Mouse (Mus musculus) heart, adult 10 weeks (tissue): Measurements from ENCODE around the gene Fbxo7. TPM values are rescaled to one million over a fixed set of nuclear protein-coding genes. Genes with fewer than 3 reads are reported as not detected.

Experiments
- polyA plus RNA-seq: library from polyadenylated mRNA; stranded (reverse); fragments of 350-450 nt; fragmentation: Illumina TruSeq; extraction: RNeasy Lipid Tissue Mini Kit (QIAGEN cat#74804); gene quantifications from one replicate; pipeline ENCODE4 v1.2.3, GENCODE M21; 2014; ENCODE audit warnings: low read depth, low replicate concordance

The Fbxo7 gene
- polyA plus RNA-seq, result 16.5 TPM

DNA sequence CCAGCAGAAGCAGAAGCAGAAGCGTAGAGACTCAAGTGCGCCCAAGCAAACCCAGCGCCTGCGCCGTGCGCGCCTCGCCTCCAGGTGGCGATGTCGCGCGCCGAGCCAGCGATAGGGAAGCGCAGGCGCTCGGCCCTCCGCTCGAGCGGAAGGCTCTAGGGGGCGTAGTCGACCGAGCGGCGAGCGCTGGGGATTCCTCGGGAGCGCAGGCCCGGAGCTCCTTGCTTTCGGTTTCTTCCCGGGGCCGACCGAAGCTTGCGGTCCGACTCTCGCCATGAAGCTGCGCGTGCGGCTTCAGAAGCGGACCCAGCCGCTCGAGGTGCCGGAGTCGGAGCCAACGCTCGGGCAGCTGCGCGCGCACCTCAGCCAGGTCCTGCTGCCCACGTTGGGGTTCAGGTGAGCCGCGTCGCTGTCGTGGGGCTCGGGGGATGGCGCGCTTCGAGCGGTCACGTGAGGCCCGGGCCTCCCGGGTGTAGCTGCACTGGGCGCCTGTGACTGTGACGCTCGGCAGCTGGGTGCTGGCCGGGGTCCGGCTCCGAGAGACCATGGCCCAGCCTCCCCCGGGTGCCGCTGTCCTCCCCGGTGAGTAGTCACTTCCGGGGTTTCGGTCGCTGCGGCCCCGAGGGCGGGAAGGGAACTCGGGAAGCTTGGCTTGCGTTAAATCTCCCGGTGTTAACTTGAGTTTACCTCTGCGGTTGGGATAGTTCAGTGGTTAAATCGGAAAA lies at the start of gene Fbxo7:
Gene Fbxo7, plus strand, starts transcription at position 224 of the 725 bp plus-strand sequence.

DNA sequence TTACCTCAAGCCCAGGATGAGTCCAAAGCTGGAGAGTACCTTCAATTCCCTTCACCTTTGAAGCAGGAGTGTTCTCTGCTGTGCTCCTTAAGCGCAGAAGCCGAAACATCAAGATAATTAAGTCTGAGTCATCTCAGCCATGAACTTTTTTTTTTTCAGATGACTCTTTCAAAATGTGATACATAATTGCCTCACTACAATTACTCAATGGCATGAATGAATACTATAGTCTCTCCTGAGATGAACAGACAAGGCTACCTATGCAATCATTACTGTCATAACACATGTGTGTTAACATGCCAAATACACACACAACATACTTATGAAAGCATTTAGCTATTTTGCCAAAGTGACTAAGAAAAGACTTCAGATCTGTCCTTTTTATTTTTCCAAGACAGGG lies 10.0 kb upstream of the Fbxo7 start, which contains the start of gene Bpifc:
Gene Bpifc, minus strand, starts transcription at position 115 of the 400 bp plus-strand sequence.

Other genes with a start within 250 kb of the Fbxo7 start
- gene Pwp1, start 192.5 kb upstream of the Fbxo7 start, polyA plus RNA-seq, result 18.6 TPM
- 11.2 TPM for gene Prdm4, start 104.8 kb upstream of the Fbxo7 start, polyA plus RNA-seq
- not detected for gene Ascl4, start 94.3 kb upstream of the Fbxo7 start, polyA plus RNA-seq
- gene Rtcb, start 64.1 kb upstream of the Fbxo7 start, polyA plus RNA-seq, result 81.0 TPM
- not detected for gene Bpifc, start 10.1 kb upstream of the Fbxo7 start, polyA plus RNA-seq